Mouse (Mus musculus) kidney, postnatal 14 days (tissue): ENCODE results near the gene Lsg1.
A peak's percentile ranks its signal among the peaks of the same experiment; 100 is the strongest.

Experiments used
- DNase-seq: peaks from one replicate; pipeline ENCODE4 v3.0.0; 2022; ENCODE audit warnings: mixed read lengths

Gene Lsg1

GRCm38 (mm10) chr16:30600431-30601045, 13.1 kb upstream of the Lsg1 start:
- peak; percentile 78 for DNase-seq

GRCm38 (mm10) chr16:30599491-30600268, 12.3 kb upstream of the Lsg1 start, which contains the start of gene Fam43a:
Gene Fam43a, plus strand, starts transcription at chr16:30599723.
- peak; percentile 94 for DNase-seq

GRCm38 (mm10) chr16:30596959-30597681, 9.7 kb upstream of the Lsg1 start:
- DNase-seq, result peak; percentile 92

- DNase-seq, result no peak
Measured at GRCm38 (mm10) chr16:30595835-30596557, 8.6 kb upstream of the Lsg1 start.

- no peak for DNase-seq
Measured at GRCm38 (mm10) chr16:30595356-30595755, 8.0 kb upstream of the Lsg1 start.

- DNase-seq, result no peak
Measured at GRCm38 (mm10) chr16:30591990-30592389, 4.6 kb upstream of the Lsg1 start.

GRCm38 (mm10) chr16:30590264-30591209, 3.1 kb upstream of the Lsg1 start:
- no peak for DNase-seq

- DNase-seq, result no peak
Measured at GRCm38 (mm10) chr16:30586935-30587493, 378 bp downstream of the Lsg1 start.

GRCm38 (mm10) chr16:30580765-30581164, 6.6 kb downstream of the Lsg1 start:
- DNase-seq, result no peak

- DNase-seq, result no peak
Measured at GRCm38 (mm10) chr16:30576392-30576791, 11.0 kb downstream of the Lsg1 start.

GRCm38 (mm10) chr16:30575815-30576214, 11.6 kb downstream of the Lsg1 start:
- DNase-seq, result no peak

GRCm38 (mm10) chr16:30572239-30572638, 15.2 kb downstream of the Lsg1 start:
- DNase-seq, result no peak

- DNase-seq, result no peak
Measured at GRCm38 (mm10) chr16:30571378-30571777, 16.0 kb downstream of the Lsg1 start.

- DNase-seq, result no peak
Measured at GRCm38 (mm10) chr16:30570173-30570572, 17.2 kb downstream of the Lsg1 start.

- no peak for DNase-seq
Measured at GRCm38 (mm10) chr16:30565631-30566030, 21.8 kb downstream of the Lsg1 start.

- no peak for DNase-seq
Measured at GRCm38 (mm10) chr16:30560601-30561000, 26.8 kb downstream of the Lsg1 start.

GRCm38 (mm10) chr16:30559312-30559992, 27.9 kb downstream of the Lsg1 start:
- DNase-seq, result peak; percentile 17

GRCm38 (mm10) chr16:30554109-30554508, 33.3 kb downstream of the Lsg1 start:
- no peak for DNase-seq

GRCm38 (mm10) chr16:30552621-30553338, 34.6 kb downstream of the Lsg1 start:
- peak; percentile 92 for DNase-seq

- no peak for DNase-seq
Measured at GRCm38 (mm10) chr16:30550748-30551192, 36.6 kb downstream of the Lsg1 start, which contains the start of gene Tmem44. Gene Tmem44, minus strand, starts transcription at chr16:30550842.
